Mouse (Mus musculus) ZHBTc4 (cell line): Measurements from ENCODE around the gene Spocd1.
A peak's percentile ranks its signal among the peaks of the same experiment; 100 is the strongest.
"Not testable (repeated sequence)": the region's sequence is repeated elsewhere in the genome, so short reads cannot be mapped to it uniquely, and the experiment has no call there.

ENCODE experiments used
- DNase-seq: peaks from one replicate; pipeline ENCODE4 v3.0.0-alpha.2; 2011; ENCODE audit warnings: low read depth, low spot score

Spocd1 gene

GRCm38 (mm10) chr4:129928949-129929348, at the start of gene Spocd1:
TSS of gene Spocd1 (plus strand) at chr4:129929249.
- DNase-seq: no peak

- no peak for DNase-seq
Measured at GRCm38 (mm10) chr4:129880615-129881014, 48.4 kb upstream of the Spocd1 start.

GRCm38 (mm10) chr4:129881661-129882060, 47.4 kb upstream of the Spocd1 start:
- DNase-seq: no peak

- no peak for DNase-seq
Measured at GRCm38 (mm10) chr4:129882555-129883293, 46.3 kb upstream of the Spocd1 start.

GRCm38 (mm10) chr4:129884041-129884930, 44.8 kb upstream of the Spocd1 start:
- DNase-seq: peak; percentile 89

- peak; percentile 64 for DNase-seq
Measured at GRCm38 (mm10) chr4:129889661-129890060, 39.4 kb upstream of the Spocd1 start.

GRCm38 (mm10) chr4:129890094-129890493, 39.0 kb upstream of the Spocd1 start:
- peak; percentile 77 for DNase-seq

GRCm38 (mm10) chr4:129894861-129895260, 34.2 kb upstream of the Spocd1 start:
- DNase-seq: no peak

GRCm38 (mm10) chr4:129898815-129899214, 30.2 kb upstream of the Spocd1 start:
- DNase-seq: not testable (repeated sequence)

- DNase-seq: no peak
Measured at GRCm38 (mm10) chr4:129902394-129902793, 26.7 kb upstream of the Spocd1 start.

GRCm38 (mm10) chr4:129903577-129903976, 25.5 kb upstream of the Spocd1 start:
- DNase-seq: no peak

- DNase-seq: no peak
Measured at GRCm38 (mm10) chr4:129905032-129905431, 24.0 kb upstream of the Spocd1 start.

GRCm38 (mm10) chr4:129906016-129906415, 23.0 kb upstream of the Spocd1 start:
- peak; percentile 54 for DNase-seq

GRCm38 (mm10) chr4:129908836-129909235, 20.2 kb upstream of the Spocd1 start:
- DNase-seq: no peak

GRCm38 (mm10) chr4:129909261-129909731, 19.8 kb upstream of the Spocd1 start:
- no peak for DNase-seq

- DNase-seq: no peak
Measured at GRCm38 (mm10) chr4:129912998-129913397, 16.1 kb upstream of the Spocd1 start.

GRCm38 (mm10) chr4:129913761-129914644, 15.0 kb upstream of the Spocd1 start:
- no peak for DNase-seq

GRCm38 (mm10) chr4:129914686-129915085, 14.4 kb upstream of the Spocd1 start:
- DNase-seq: no peak

- DNase-seq: no peak
Measured at GRCm38 (mm10) chr4:129915349-129915988, 13.6 kb upstream of the Spocd1 start.

GRCm38 (mm10) chr4:129916159-129916558, 12.9 kb upstream of the Spocd1 start:
- no peak for DNase-seq

GRCm38 (mm10) chr4:129917016-129917603, 11.9 kb upstream of the Spocd1 start:
- DNase-seq: no peak
